Mouse (Mus musculus) heart, embryonic 14.5 days (tissue): Measurements from ENCODE around the gene Ifna1. TPM values are rescaled to one million over a fixed set of nuclear protein-coding genes. Genes with fewer than 3 reads are reported as not detected.
"Not testable (repeated sequence)": the region's sequence is repeated elsewhere in the genome, so short reads cannot be mapped to it uniquely, and the experiment has no call there.

ENCODE experiments used
- ATAC-seq: fragments of 200-750 bp; cut with Nextera tagmentation; 2 replicates; pipeline ENCODE4 v1.8.0; 2017; ENCODE audit warnings: low read depth, moderate TSS enrichment; ENCODE audit not compliant: insufficient number of reproducible peaks, insufficient read depth, low FRiP score
- H3K27ac ChIP-seq, 2 experiments: fragments of 200-500 bp in 1 of 2; fragments of 300-500 bp in 1 of 2; sonication (generic) in 1 of 2; replicated peaks in 1 of 2; 2 replicates each; pipeline ENCODE4 v1.5.1; 2012 to 2014; ENCODE audit warnings: low read depth in 2 of 2, low read length in 2 of 2, control low read depth in 1 of 2, mild to moderate bottlenecking in 1 of 2, mixed read lengths in 1 of 2; ENCODE audit not compliant: control insufficient read depth in 1 of 2, insufficient read depth in 1 of 2
- H3K27me3 ChIP-seq: fragments of 300-500 bp; sonication (generic); 2 replicates; pipeline ENCODE4 v1.6.1; 2014; ENCODE audit warnings: mild to moderate bottlenecking, low read length, control low read depth; ENCODE audit not compliant: control insufficient read depth, insufficient read depth
- H3K36me3 ChIP-seq: fragments of 300-500 bp; sonication (generic); 2 replicates; pipeline ENCODE4 v1.6.1; 2014; ENCODE audit warnings: mild to moderate bottlenecking, control low read depth, low read length, mixed read lengths; ENCODE audit not compliant: control insufficient read depth, insufficient read depth
- H3K4me1 ChIP-seq, 2 experiments: fragments of 200-500 bp in 1 of 2; fragments of 300-500 bp in 1 of 2; sonication (generic) in 1 of 2; 2 replicates each; pipeline ENCODE4 v1.6.1; 2012 to 2014; ENCODE audit warnings: low read length in 2 of 2, control low read depth in 1 of 2, mixed read lengths in 1 of 2; ENCODE audit not compliant: control insufficient read depth in 2 of 2, insufficient read depth in 2 of 2
- H3K4me2 ChIP-seq: fragments of 300-500 bp; sonication (generic); 2 replicates; pipeline ENCODE4 v1.6.1; 2014; ENCODE audit warnings: mild to moderate bottlenecking, low read length
- H3K4me3 ChIP-seq, 2 experiments: fragments of 200-500 bp in 1 of 2; fragments of 300-500 bp in 1 of 2; sonication (generic) in 1 of 2; 2 replicates each; pipeline ENCODE4 v1.5.1; 2012 to 2014; ENCODE audit warnings: low read length in 2 of 2, mild to moderate bottlenecking in 2 of 2, control low read depth in 1 of 2, low read depth in 1 of 2, moderate library complexity in 1 of 2; ENCODE audit not compliant: control insufficient read depth in 1 of 2, insufficient read depth in 1 of 2
- H3K9ac ChIP-seq: fragments of 300-500 bp; sonication (generic); 2 replicates; pipeline ENCODE4 v1.6.1; 2014; ENCODE audit warnings: mild to moderate bottlenecking, low read length
- H3K9me3 ChIP-seq: fragments of 300-500 bp; sonication (generic); 2 replicates; pipeline ENCODE4 v1.6.1; 2016; ENCODE audit warnings: low read length, control low read depth; ENCODE audit not compliant: control insufficient read depth
- WGBS: fragments of 180-500 bp; shearing (Covaris S2); extraction: QIAGEN DNeasy Blood & Tissue Kit; methylation state at CpG from one replicate; pipeline ENCODE4 v1.1.7; 2014; 5-methylcytosine and 5-hydroxymethylcytosine counted together
- polyA plus RNA-seq: library from polyadenylated mRNA; unstranded; fragments of >200 nt; fragmentation: Nextera tagmentation; extraction: Ambion mirVana; gene quantifications from 2 replicates; pipeline ENCODE4 v1.2.1, GENCODE M21; 2014

Ifna1 gene
- polyA plus RNA-seq, 1 experiment from 2014 or later = not detected

GRCm38 (mm10) chr4:88830523-88830922 lies 19.4 kb upstream of the Ifna1 start:
- H3K27ac ChIP-seq = no peak overlapping the region
- no peaks in the 10 kb centered on the region for H3K27me3 ChIP-seq
- no peaks in the 10 kb centered on the region for H3K4me1 ChIP-seq
- H3K9ac ChIP-seq = no peak overlapping the region
- no peak for ATAC-seq
- H3K4me2 ChIP-seq = no peak overlapping the region
- H3K36me3 ChIP-seq = no peaks in the 10 kb centered on the region
- H3K4me3 ChIP-seq = no peak overlapping the region
- H3K9me3 ChIP-seq = no peaks in the 10 kb centered on the region
- 17% methylated on average over 4 of the region's 4 CpGs for WGBS

- H3K4me2 ChIP-seq, H3K4me1 ChIP-seq, H3K9ac ChIP-seq, ATAC-seq, H3K27ac ChIP-seq, H3K27me3 ChIP-seq, H3K4me3 ChIP-seq, H3K9me3 ChIP-seq, H3K36me3 ChIP-seq: not testable (repeated sequence)
- WGBS = 85% methylated on average over 1 of the region's 1 CpGs
These were observed 14.7 kb upstream of the Ifna1 start, which contains the start of gene Ifna5 for GRCm38 (mm10) chr4:88835225-88835624. TSS of gene Ifna5 (plus strand) at chr4:88835525.

- H3K9ac ChIP-seq = no peak overlapping the region
- no peak for ATAC-seq
- no peaks in the 10 kb centered on the region for H3K4me1 ChIP-seq
- H3K36me3 ChIP-seq = no peaks in the 10 kb centered on the region
- no peak overlapping the region for H3K4me3 ChIP-seq
- H3K27ac ChIP-seq = no peak overlapping the region
- H3K9me3 ChIP-seq = no peaks in the 10 kb centered on the region
- no peaks in the 10 kb centered on the region for H3K27me3 ChIP-seq
- 42% methylated on average over 3 of the region's 3 CpGs for WGBS
- H3K4me2 ChIP-seq = no peak overlapping the region
These were observed 11.1 kb upstream of the Ifna1 start for GRCm38 (mm10) chr4:88838828-88839227.

GRCm38 (mm10) chr4:88840058-88840457 lies 9.8 kb upstream of the Ifna1 start:
- H3K27ac ChIP-seq = no peak overlapping the region
- no peaks in the 10 kb centered on the region for H3K9me3 ChIP-seq
- no peak overlapping the region for H3K4me2 ChIP-seq
- no peak for ATAC-seq
- H3K36me3 ChIP-seq = no peaks in the 10 kb centered on the region
- H3K4me1 ChIP-seq = no peaks in the 10 kb centered on the region
- no peak overlapping the region for H3K4me3 ChIP-seq
- H3K9ac ChIP-seq = no peak overlapping the region
- H3K27me3 ChIP-seq = no peaks in the 10 kb centered on the region
- WGBS = 52% methylated on average over 3 of the region's 3 CpGs

GRCm38 (mm10) chr4:88841438-88841911 lies 8.4 kb upstream of the Ifna1 start, which contains the start of gene Ifna4:
TSS of gene Ifna4 (plus strand) at chr4:88841861.
- Histone ChIP-seq H3K27me3 (no peaks in the 10 kb centered on the region), H3K9ac (no peak within 1 kb of the TSS), H3K27ac (no peak within 1 kb of the TSS), H3K9me3 (no peaks in the 10 kb centered on the region), H3K4me3 (no peak within 1 kb of the TSS), H3K36me3 (no peaks in the 10 kb centered on the region), H3K4me2 (no peak within 1 kb of the TSS), H3K4me1 (no peaks in the 10 kb centered on the region)
- 37% methylated on average over 2 of the region's 2 CpGs for WGBS
- no peak for ATAC-seq

- no peak for ATAC-seq
- Histone ChIP-seq H3K9me3 (no peaks in the 10 kb centered on the region), H3K27ac (no peak overlapping the region), H3K36me3 (no peaks in the 10 kb centered on the region), H3K4me2 (no peak overlapping the region), H3K4me1 (no peaks in the 10 kb centered on the region), H3K4me3 (no peak overlapping the region), H3K27me3 (no peaks in the 10 kb centered on the region), H3K9ac (no peak overlapping the region)
- WGBS = 27% methylated on average over 2 of the region's 2 CpGs
These were observed 4.6 kb upstream of the Ifna1 start for GRCm38 (mm10) chr4:88845334-88845733.

- H3K4me2 ChIP-seq = no peak overlapping the region
- WGBS = 75% methylated on average over 4 of the region's 4 CpGs
- no peaks in the 10 kb centered on the region for H3K9me3 ChIP-seq
- no peak overlapping the region for H3K27ac ChIP-seq
- H3K4me3 ChIP-seq = no peak overlapping the region
- H3K9ac ChIP-seq = no peak overlapping the region
- no peaks in the 10 kb centered on the region for H3K27me3 ChIP-seq
- H3K36me3 ChIP-seq = no peaks in the 10 kb centered on the region
- H3K4me1 ChIP-seq = no peaks in the 10 kb centered on the region
- no peak for ATAC-seq
These were observed 1.3 kb downstream of the Ifna1 start for GRCm38 (mm10) chr4:88851026-88851763.

GRCm38 (mm10) chr4:88859214-88859613 lies 9.3 kb downstream of the Ifna1 start:
- Histone ChIP-seq H3K4me3 (no peak overlapping the region), H3K36me3 (no peaks in the 10 kb centered on the region), H3K9ac (no peak overlapping the region), H3K27me3 (peaks cover 8% of the 10 kb centered on the region), H3K27ac (no peak overlapping the region), H3K9me3 (no peaks in the 10 kb centered on the region), H3K4me1 (no peaks in the 10 kb centered on the region), H3K4me2 (no peak overlapping the region)
- ATAC-seq = no peak
